Mouse (Mus musculus) urinary bladder, adult 2 months (tissue): ENCODE measurements around the gene Ppp2r2d. TPM values are rescaled to one million over a fixed set of nuclear protein-coding genes. Genes with fewer than 3 reads are reported as not detected.

Experiments
- DNase-seq: peaks from one replicate; pipeline ENCODE4 v3.0.0; 2022; ENCODE audit warnings: low spot score
- polyA plus RNA-seq: library from polyadenylated mRNA; depleted of rRNA; stranded (reverse); fragments of >200 nt; gene quantifications from 2 replicates; pipeline ENCODE4 v1.2.3, GENCODE M21; 2012; rRNA removed

Ppp2r2d gene
- polyA plus RNA-seq, 1 experiment, result 36.9 TPM

DNA sequence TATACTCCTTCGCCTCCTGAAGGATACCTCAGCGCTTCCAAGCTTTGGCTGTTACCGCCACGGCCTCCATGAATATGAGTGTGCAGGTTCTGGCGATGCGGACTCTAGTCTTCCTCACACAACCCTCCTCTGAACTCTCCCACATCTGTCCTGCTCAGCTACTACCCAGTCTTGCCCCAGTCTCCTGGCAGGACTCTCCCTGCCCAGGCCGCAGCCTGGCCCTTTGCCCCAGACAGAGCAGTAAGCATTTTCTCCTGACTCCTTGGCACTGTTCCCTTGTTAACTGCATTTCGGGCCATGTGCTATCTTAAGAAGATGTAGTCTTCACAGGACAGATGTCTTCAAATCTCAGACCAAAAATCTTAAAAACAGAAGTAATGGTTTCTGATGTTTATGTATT, 75.7 kb downstream of the Ppp2r2d start:
- no peak for DNase-seq

DNA sequence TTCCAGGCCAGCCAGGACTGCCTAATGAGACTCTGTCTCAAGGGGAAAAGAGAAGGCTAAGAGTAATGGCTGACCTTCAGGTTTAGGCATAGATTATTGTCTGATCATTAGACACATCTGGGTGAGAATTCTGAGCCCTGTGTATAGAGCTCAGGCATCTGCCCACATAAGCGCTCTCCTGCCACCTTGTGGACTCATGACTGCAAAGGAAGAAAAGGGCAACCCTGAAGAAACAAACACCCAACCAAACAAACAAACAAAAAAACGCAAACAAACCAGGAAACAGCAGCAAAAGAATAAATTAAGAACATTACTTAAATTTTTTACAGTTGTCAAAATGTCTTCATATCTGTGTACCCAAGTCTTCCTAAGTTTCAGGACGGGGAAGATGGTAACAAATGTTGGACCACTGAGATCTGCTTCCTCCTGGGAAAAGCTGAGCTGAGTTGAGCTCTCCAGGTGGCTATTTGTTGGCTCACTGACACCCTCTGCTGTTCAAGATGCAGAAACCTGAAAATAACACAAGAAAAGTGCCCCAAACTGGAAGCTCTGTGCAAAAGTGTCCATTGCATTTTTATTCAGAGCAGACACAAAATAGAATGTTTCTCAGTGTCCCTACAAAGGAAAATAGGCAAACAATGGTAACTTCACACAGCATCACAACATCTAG, 78.0 kb downstream of the Ppp2r2d start:
- no peak for DNase-seq

- DNase-seq, result no peak
Observed at GRCm38 (mm10) chr7:138928456-138928855, 82.6 kb downstream of the Ppp2r2d start.

Other genes with a start within 250 kb of the Ppp2r2d start
- 43.6 and 47.4 TPM in 2 replicates for gene Mapk1ip1, start 194 bp downstream of the Ppp2r2d start, polyA plus RNA-seq
- 55.6 and 61.9 TPM in 2 replicates for gene Bnip3, start 63.4 kb downstream of the Ppp2r2d start, polyA plus RNA-seq
- gene Jakmip3, start 94.7 kb downstream of the Ppp2r2d start, polyA plus RNA-seq, result 0.94 and 1.0 TPM in 2 replicates
- gene Dpysl4, start 239.9 kb downstream of the Ppp2r2d start, polyA plus RNA-seq, result 3.7 and 4.3 TPM in 2 replicates